Mouse (Mus musculus) C2C12 (cell line): Measurements from ENCODE around the gene Tmprss15.

ENCODE experiments used
- CTCF ChIP-seq: IDR thresholded peaks from one replicate; pipeline ENCODE4 v1.5.1; 2011; ENCODE audit not compliant: control insufficient read depth, insufficient read depth, insufficient read length
- FOSL1 ChIP-seq: IDR thresholded peaks from one replicate; pipeline ENCODE4 v1.8.0; 2011; ENCODE audit warnings: mild to moderate bottlenecking, low read length; ENCODE audit not compliant: poor library complexity, insufficient read depth, severe bottlenecking

- TF ChIP-seq CTCF = no peak
- no peak for TF ChIP-seq FOSL1
Observed at GRCm38 (mm10) chr16:78976384-78976783, 114.5 kb downstream of the Tmprss15 start.
